Mouse (Mus musculus) cortical plate, adult 2 months (tissue): ENCODE data around the gene Sh3rf3. TPM values are rescaled to one million over a fixed set of nuclear protein-coding genes. Genes with fewer than 3 reads are reported as not detected.
A peak's percentile ranks its signal among the peaks of the same experiment; 100 is the strongest.

Source experiments
- H3K27ac ChIP-seq: fragments of 200-500 bp; 2 replicates; pipeline ENCODE4 v1.5.1; 2012; ENCODE audit warnings: low read length, control low read depth, inconsistent platforms; ENCODE audit not compliant: insufficient read depth
- H3K4me1 ChIP-seq: fragments of 200-500 bp; 2 replicates; pipeline ENCODE4 v1.6.1; 2011; ENCODE audit warnings: low read length; ENCODE audit not compliant: control insufficient read depth, insufficient read depth
- H3K4me3 ChIP-seq: fragments of 200-500 bp; 2 replicates; pipeline ENCODE4 v1.5.1; 2011; ENCODE audit warnings: mild to moderate bottlenecking, low read length, control low read depth; ENCODE audit not compliant: insufficient read depth
- CTCF ChIP-seq: fragments of 200-500 bp; IDR thresholded peaks from 2 replicates; pipeline ENCODE4 v1.5.1; 2011; ENCODE audit warnings: mild to moderate bottlenecking, control low read depth, low read length; ENCODE audit not compliant: insufficient read depth; ENCODE audit errors: extremely low read depth
- POLR2A ChIP-seq: fragments of 200-500 bp; IDR thresholded peaks from 2 replicates; pipeline ENCODE4 v1.6.1; 2011; ENCODE audit warnings: mild to moderate bottlenecking, low read length, control low read depth; ENCODE audit not compliant: insufficient read depth; ENCODE audit errors: extremely low read depth
- polyA plus RNA-seq: library from polyadenylated mRNA; depleted of rRNA; stranded (reverse); fragments of >200 nt; gene quantifications from 2 replicates; pipeline ENCODE4 v1.2.3, GENCODE M21; 2012

The Sh3rf3 gene
- polyA plus RNA-seq, 1 experiment = 22.9 TPM

GRCm38 (mm10) chr10:59011415-59011814 lies 198.3 kb downstream of the Sh3rf3 start:
- Histone ChIP-seq H3K27ac (no peak overlapping the region), H3K4me1 (peaks cover 5% of the 10 kb centered on the region), H3K4me3 (no peak overlapping the region)
- TF ChIP-seq POLR2A (no peak), CTCF (no peak)

GRCm38 (mm10) chr10:59013618-59014017 lies 200.5 kb downstream of the Sh3rf3 start:
- no peak for TF ChIP-seq POLR2A
- TF ChIP-seq CTCF = no peak
- Histone ChIP-seq H3K4me3 (no peak overlapping the region), H3K27ac (no peak overlapping the region), H3K4me1 (peaks cover 5% of the 10 kb centered on the region)

GRCm38 (mm10) chr10:59019302-59019973 lies 206.3 kb downstream of the Sh3rf3 start:
- Histone ChIP-seq H3K4me1 (no peaks in the 10 kb centered on the region), H3K4me3 (no peak overlapping the region), H3K27ac (no peak overlapping the region)
- TF ChIP-seq CTCF (no peak), POLR2A (no peak)

- TF ChIP-seq CTCF = no peak
- TF ChIP-seq POLR2A = no peak
- no peak overlapping the region for H3K27ac ChIP-seq
- no peak overlapping the region for H3K4me3 ChIP-seq
- peaks cover 3% of the 10 kb centered on the region; the same call in 1 of the 2 replicates for H3K4me1 ChIP-seq
Measured at GRCm38 (mm10) chr10:59050434-59050833, 237.3 kb downstream of the Sh3rf3 start.

GRCm38 (mm10) chr10:59056294-59056693 lies 243.1 kb downstream of the Sh3rf3 start:
- Histone ChIP-seq H3K4me1 (peaks cover 3% of the 10 kb centered on the region; the same call in 1 of the 2 replicates), H3K4me3 (no peak overlapping the region), H3K27ac (no peak overlapping the region)
- TF ChIP-seq CTCF (no peak), POLR2A (no peak)

GRCm38 (mm10) chr10:59066804-59067203 lies 253.6 kb downstream of the Sh3rf3 start:
- H3K4me3 ChIP-seq = no peak overlapping the region
- no peaks in the 10 kb centered on the region for H3K4me1 ChIP-seq
- H3K27ac ChIP-seq = no peak overlapping the region
- no peak for TF ChIP-seq POLR2A
- TF ChIP-seq CTCF = no peak

- H3K4me1 ChIP-seq = peaks cover 7% of the 10 kb centered on the region
- TF ChIP-seq POLR2A (no peak), CTCF (0 out of 2 replicates have a peak, but pooled peaks have one; percentile 4)
- H3K27ac ChIP-seq = no peak overlapping the region
- H3K4me3 ChIP-seq = no peak overlapping the region
Measured at GRCm38 (mm10) chr10:59072827-59073226, 259.7 kb downstream of the Sh3rf3 start.

- Histone ChIP-seq H3K4me1 (peaks cover 11% of the 10 kb centered on the region), H3K27ac (no peak overlapping the region), H3K4me3 (no peak overlapping the region)
- TF ChIP-seq CTCF (no peak), POLR2A (no peak)
Measured at GRCm38 (mm10) chr10:59076681-59077080, 263.5 kb downstream of the Sh3rf3 start.

- Histone ChIP-seq H3K27ac (no peak overlapping the region), H3K4me1 (peaks cover 7% of the 10 kb centered on the region), H3K4me3 (no peak overlapping the region)
- TF ChIP-seq CTCF (no peak), POLR2A (no peak)
Measured at GRCm38 (mm10) chr10:59077909-59078308, 264.8 kb downstream of the Sh3rf3 start.

- Histone ChIP-seq H3K4me1 (peaks cover 8% of the 10 kb centered on the region), H3K27ac (no peak overlapping the region), H3K4me3 (no peak overlapping the region)
- no peak for TF ChIP-seq POLR2A
- TF ChIP-seq CTCF = no peak
Measured at GRCm38 (mm10) chr10:59085604-59086003, 272.4 kb downstream of the Sh3rf3 start.

- H3K4me1 ChIP-seq = peaks cover 9% of the 10 kb centered on the region
- TF ChIP-seq POLR2A (no peak), CTCF (no peak)
- no peak overlapping the region for H3K27ac ChIP-seq
Measured at GRCm38 (mm10) chr10:59086578-59086977, 273.4 kb downstream of the Sh3rf3 start.

More at GRCm38 (mm10) chr10:59086578-59086977, 273.4 kb downstream of the Sh3rf3 start:
- no peak overlapping the region for H3K4me3 ChIP-seq
